Mouse (Mus musculus) cerebellum, adult 9-11 months (tissue): ENCODE data around the gene Mob3b.
A peak's percentile ranks its signal among the peaks of the same experiment; 100 is the strongest.

Source experiments
- DNase-seq: peaks from one replicate; pipeline ENCODE4 v3.0.0; 2022

The Mob3b gene

GRCm38 (mm10) chr4:35113516-35114248, 43.6 kb downstream of the Mob3b start:
- no peak for DNase-seq

- DNase-seq, result no peak
Observed at GRCm38 (mm10) chr4:35112452-35112851, 44.8 kb downstream of the Mob3b start.

- DNase-seq, result no peak
Observed at GRCm38 (mm10) chr4:35105115-35105773, 52.0 kb downstream of the Mob3b start.

DNA sequence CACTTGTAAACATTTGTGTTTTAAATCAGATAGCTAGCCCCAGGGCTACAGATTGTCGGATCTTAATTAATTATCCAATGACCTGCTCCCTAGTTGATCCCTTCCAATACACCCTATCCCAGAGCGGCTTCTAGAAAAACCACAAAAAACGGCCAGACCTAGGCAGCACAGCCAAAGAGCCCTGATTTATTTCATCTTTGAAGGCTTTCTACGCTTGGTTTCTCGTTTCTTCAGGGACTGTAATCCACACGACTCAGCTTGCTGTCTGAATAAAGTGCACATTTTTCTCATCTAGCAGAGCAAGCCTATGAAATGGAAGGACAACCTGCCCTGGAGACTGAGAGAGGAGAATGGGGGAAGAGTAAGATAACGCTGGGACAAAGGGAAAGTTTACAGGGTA, 56.1 kb downstream of the Mob3b start:
- DNase-seq, result no peak

DNA sequence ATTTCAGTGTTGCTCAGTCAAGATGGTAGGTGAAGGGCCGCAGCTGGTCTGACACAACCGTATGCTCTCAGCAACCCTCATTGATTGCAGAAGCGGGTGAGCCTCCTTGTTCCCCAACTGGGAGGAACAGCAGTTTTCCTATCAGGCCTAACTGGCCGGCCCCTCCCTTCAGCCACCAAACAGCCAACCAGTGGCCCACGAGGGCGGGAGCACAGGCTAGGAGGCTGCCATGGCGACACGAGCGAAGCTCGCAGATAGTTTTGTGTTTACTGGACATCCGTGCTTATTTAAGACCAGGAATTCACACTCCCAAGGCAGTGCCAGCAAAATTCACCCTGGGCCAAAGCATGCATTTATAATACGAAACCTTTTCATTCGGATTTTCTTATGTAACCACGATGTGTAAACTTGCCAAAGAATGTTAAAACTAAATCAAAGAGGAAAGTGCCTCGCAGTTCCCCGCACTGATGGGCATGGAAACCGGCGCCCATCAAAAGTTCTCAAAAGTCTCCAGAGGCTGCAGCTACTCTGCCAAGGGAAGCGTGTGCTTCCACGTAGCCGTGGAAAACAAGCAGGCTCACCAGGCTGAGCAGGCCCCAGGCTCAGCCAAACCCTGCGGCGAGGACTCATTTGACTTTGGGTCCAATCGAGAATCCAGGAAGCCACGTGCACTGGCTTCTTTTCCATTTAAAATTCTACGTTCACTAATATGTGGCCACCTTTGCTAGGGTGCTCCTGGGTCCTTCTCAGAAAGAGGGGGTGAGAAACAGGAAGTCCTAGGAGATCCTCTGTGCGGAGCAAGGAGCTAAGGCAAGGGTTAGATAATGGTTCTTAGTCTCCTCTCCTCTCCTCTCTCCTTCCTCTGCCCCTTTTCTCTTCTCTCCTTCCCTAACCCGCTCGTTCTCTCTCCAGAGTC, 57.2 kb downstream of the Mob3b start:
- peak; percentile 45 for DNase-seq

- DNase-seq, result no peak
Observed at GRCm38 (mm10) chr4:35099210-35099864, 57.9 kb downstream of the Mob3b start.

GRCm38 (mm10) chr4:35098552-35098951, 58.7 kb downstream of the Mob3b start:
- DNase-seq, result no peak

GRCm38 (mm10) chr4:35096226-35097175, 60.8 kb downstream of the Mob3b start:
- no peak for DNase-seq

DNA sequence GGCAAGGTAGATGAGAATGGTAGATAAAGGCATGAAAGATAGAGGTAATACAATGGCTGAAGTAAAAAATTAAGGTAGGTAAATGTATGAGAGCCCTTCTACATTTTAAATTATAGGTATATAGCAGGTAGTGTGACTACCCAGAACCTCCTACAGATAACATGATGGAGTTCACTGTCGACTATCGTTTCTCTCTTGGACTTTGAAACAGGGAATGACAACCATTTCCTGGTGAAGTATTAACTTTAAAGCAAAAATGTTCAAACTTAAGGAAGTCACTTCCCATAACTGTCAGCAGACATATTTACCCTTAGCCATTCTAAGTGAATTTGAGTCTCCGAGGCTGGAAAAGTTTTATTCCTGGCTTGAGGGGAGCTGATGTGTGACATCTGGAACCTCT, 64.8 kb downstream of the Mob3b start:
- no peak for DNase-seq

DNA sequence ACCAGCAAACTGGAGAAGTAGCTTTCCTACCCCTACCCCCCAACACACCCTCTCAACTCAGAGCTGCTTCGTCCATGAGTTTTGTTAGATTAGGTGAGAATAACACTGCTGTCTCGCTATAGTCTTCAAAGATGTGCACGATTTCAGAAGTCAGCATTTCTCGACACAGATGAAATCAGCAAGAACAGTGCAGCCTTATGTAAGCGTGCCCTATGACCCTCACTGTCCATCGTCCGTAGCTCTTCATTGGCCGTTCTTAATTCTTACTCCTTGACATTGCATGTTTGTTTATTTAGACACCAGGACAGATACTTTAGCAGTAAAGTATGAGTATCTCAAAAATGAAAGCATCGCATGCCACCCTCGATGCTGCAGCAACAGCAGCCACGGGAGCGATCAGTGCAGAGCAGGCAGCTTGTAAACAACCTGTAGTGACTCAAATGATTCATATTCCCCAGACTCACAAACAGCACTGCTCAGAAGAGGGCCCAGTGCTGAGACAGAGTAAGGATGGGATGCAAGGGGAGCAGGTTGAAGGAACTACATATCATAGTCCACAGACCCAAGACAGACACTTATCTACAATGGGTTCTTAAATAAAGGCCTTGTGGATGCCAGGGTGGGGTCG, 66.0 kb downstream of the Mob3b start:
- DNase-seq, result no peak

DNA sequence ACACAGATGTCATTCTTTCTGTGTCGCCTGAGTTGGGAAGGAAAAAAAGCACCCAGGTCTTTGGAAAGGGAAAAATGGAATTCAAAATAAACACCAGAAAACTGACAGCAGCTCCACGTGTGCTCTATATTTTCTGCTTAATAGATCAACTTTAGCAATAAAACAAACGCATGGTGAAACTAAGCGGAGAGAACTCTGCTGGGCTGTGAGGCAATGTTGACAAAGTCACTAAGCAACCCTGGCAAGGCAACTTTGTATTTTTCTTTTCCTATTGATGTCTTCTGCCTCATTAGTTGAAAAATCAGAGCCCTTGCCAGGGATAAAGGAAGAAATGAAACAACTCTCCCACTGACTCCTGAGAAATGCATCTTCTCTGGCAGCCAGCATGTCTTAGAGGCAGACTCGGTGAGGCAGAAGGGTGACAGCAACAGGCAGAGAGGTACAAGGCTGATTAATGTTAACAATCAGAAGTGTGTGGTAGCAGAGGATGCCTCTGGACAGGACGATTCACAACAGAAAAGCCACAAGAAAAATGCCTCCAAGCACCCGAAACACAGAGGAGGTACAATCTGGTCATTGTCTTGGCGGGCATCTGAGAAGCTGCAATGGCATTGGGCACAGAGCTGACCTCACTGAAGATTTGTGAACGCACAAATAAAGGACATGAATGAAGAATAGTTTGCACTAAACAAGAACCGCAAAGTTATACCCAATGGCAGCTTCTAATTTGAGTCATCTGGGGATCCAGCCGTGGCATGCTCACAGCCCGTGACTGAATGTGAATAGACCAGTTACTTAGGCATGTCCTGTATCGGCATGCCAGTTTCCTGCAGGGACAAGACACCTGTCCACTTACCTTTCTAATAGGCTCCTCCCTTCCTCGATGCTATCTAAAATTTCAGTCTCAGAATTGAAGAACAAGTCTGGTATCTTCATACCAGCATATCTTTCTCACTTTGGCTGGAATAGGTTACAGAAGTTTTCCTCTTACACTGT, 67.7 kb downstream of the Mob3b start:
- DNase-seq, result no peak

DNA sequence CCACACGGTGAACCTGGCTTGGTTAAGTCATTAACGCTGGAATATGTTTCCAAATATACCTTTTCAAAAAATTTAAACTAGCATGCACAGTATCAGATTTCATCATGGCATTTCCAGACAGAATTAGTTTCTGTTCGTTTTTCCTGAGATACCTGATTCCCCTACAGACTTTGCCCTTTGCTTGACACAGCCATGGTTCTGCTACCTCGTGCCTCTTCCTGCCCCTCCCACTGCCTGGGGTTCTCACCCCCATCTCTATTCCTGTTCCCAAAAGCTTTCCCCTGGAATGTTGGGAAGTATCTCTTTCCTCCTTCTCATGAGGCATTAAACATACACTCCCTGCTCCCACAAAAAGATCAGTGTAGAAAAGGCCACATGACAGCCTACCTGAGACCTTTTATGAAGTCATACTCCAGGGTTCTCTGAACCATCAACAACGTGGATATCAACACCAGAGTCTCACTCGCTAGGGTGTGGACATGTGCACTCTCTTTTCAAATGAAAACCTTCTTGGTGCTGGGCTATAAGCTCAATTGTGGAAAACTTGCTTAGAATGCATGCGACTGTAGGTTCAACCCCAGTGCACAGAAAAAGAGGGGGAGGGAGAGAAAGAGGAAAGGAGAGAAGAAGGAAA, 71.1 kb downstream of the Mob3b start:
- no peak for DNase-seq

DNA sequence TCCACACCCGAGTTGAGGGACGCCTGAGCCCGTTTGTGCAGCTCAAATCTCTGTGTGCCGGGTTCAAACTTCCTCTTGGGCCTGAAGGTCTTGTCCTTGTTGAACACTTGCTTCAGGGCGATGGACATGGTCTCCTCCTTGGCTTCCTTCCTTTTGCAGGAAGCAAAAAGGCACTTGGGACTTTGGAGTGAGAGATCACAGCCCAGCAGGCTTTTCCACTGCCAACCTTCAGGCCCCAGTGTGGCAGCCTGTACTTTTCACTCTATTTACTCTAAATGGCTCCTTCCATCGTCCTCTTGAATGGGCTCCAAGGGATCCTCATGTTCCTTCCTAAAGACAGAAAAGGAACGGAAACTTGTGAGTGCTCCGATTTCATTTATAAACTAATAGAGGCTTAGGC, 73.2 kb downstream of the Mob3b start:
- no peak for DNase-seq

- DNase-seq, result no peak
Observed at GRCm38 (mm10) chr4:35082476-35083114, 74.7 kb downstream of the Mob3b start.

DNA sequence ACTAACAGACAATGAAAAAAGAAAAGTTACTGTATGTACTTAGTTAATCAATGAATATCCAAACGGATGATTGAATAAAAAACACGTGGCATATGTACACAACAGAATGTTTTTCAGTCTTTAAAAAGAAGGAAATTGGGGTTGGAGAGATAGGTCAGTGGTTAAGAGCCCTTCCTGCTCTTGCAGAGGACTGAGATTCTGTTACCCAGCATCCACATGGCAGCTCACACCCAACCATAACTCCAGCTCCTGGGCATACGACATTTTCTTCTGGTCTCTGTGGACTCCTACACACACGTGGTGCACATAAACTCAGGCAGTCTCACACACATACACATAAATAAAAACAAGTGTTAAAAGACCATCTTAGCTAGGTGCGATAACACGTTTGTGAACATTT, 77.0 kb downstream of the Mob3b start:
- DNase-seq, result no peak

- no peak for DNase-seq
Observed at GRCm38 (mm10) chr4:35068739-35069138, 88.5 kb downstream of the Mob3b start.

DNA sequence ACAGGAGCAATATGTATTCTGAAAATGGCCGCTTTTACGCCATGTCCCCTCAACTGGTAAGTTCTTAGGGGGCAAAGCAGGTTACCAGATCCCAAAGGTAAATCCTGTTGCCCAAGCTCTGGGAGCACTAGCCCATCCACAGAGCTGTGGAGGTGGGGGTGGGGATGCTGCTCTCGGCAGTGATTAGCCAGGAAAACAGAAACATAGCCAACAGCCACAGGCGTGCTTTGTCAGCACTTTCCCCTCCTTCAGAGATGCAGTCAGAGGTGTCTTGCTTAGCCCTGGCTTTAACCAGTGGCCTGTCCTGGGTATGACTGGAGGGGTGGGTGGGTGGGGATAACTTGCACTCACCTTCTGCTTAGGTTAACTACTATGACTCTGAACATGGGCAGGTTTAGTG, 91.1 kb downstream of the Mob3b start:
- DNase-seq, result no peak

DNA sequence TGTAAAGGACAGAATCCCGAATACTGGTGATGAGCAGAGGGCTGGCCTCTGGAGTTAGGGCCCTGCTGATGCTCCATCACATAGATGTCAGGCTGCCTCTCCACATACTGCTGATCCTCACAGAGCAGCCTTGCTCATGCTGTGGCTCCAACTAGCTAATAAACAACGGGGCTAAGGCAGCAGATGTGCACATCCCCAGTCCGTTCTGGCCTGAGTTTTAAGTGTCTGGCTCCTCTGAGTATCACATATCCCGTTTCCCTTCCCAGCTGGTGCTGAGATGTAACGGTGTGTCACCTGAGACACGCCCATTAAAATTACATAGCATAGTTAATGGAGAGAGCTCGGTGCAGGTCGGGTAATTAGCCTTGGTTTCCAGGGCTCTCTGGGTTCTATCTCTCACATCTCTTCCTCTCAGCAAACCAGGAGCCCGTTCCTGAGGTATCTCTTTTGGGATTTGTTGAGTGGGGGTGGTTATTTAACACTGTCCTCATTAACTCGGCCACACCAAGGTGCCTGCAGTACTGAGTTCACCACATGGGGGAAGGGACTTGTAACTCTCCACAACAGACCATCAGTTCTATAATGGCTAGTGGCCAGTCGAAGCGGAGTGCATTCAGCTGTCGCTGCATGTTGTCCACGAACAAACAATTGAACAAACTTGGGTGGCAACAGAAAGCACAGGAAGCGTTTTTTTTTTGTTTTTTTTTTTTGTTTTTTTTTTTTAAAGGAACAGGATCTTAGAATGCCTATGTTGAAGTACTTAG, 92.0 kb downstream of the Mob3b start:
- peak; percentile 11 for DNase-seq
